Mouse (Mus musculus) spleen, adult 18-20 months (tissue): Measurements from ENCODE around the gene Kif1c.
A peak's percentile ranks its signal among the peaks of the same experiment; 100 is the strongest.

Experiments
- DNase-seq, 2 experiments: peaks; one replicate each; pipeline ENCODE4 v3.0.0; 2022; ENCODE audit warnings: mixed read lengths in 2 of 2

The Kif1c gene

GRCm38 (mm10) chr11:70699051-70699450 lies 1.3 kb upstream of the Kif1c start:
- DNase-seq: no peak

GRCm38 (mm10) chr11:70700613-70701012 lies 265 bp downstream of the Kif1c start:
- peak; percentile 51 to 66 for DNase-seq

- DNase-seq: no peak
Observed at GRCm38 (mm10) chr11:70701221-70701955, 1.0 kb downstream of the Kif1c start.

- DNase-seq: no peak
Observed at GRCm38 (mm10) chr11:70701984-70702733, 1.8 kb downstream of the Kif1c start.

- no peak for DNase-seq
Observed at GRCm38 (mm10) chr11:70702781-70703180, 2.4 kb downstream of the Kif1c start.

- no peak for DNase-seq
Observed at GRCm38 (mm10) chr11:70706127-70706526, 5.8 kb downstream of the Kif1c start.

GRCm38 (mm10) chr11:70711026-70711425 lies 10.7 kb downstream of the Kif1c start:
- no peak for DNase-seq

- no peak for DNase-seq
Observed at GRCm38 (mm10) chr11:70713222-70713621, 12.9 kb downstream of the Kif1c start.

- no peak for DNase-seq
Observed at GRCm38 (mm10) chr11:70715832-70716231, 15.5 kb downstream of the Kif1c start.

- no peak for DNase-seq
Observed at GRCm38 (mm10) chr11:70718481-70718880, 18.1 kb downstream of the Kif1c start.

- DNase-seq: no peak
Observed at GRCm38 (mm10) chr11:70720567-70720966, 20.2 kb downstream of the Kif1c start.

- DNase-seq: no peak
Observed at GRCm38 (mm10) chr11:70721072-70721471, 20.7 kb downstream of the Kif1c start.

- DNase-seq: no peak
Observed at GRCm38 (mm10) chr11:70724706-70725105, 24.4 kb downstream of the Kif1c start.

- no peak for DNase-seq
Observed at GRCm38 (mm10) chr11:70726585-70726984, 26.2 kb downstream of the Kif1c start.

GRCm38 (mm10) chr11:70727385-70727784 lies 27.0 kb downstream of the Kif1c start:
- no peak for DNase-seq

GRCm38 (mm10) chr11:70730427-70731038 lies 30.2 kb downstream of the Kif1c start:
- DNase-seq: no peak

- no peak for DNase-seq
Observed at GRCm38 (mm10) chr11:70731178-70731577, 30.8 kb downstream of the Kif1c start.

- DNase-seq: no peak
Observed at GRCm38 (mm10) chr11:70733256-70733655, 32.9 kb downstream of the Kif1c start.

GRCm38 (mm10) chr11:70737749-70738148 lies 37.4 kb downstream of the Kif1c start:
- no peak for DNase-seq

GRCm38 (mm10) chr11:70741603-70742002 lies 41.3 kb downstream of the Kif1c start:
- no peak for DNase-seq

- DNase-seq: no peak
Observed at GRCm38 (mm10) chr11:70742117-70742516, 41.8 kb downstream of the Kif1c start.

GRCm38 (mm10) chr11:70742581-70743459 lies 42.5 kb downstream of the Kif1c start:
- DNase-seq: no peak

- no peak for DNase-seq
Observed at GRCm38 (mm10) chr11:70745636-70746035, 45.3 kb downstream of the Kif1c start.
